Mouse (Mus musculus): ENCODE measurements around the gene Isoc2a.
A peak's percentile ranks its signal among the peaks of the same experiment; 100 is the strongest.

DNA sequence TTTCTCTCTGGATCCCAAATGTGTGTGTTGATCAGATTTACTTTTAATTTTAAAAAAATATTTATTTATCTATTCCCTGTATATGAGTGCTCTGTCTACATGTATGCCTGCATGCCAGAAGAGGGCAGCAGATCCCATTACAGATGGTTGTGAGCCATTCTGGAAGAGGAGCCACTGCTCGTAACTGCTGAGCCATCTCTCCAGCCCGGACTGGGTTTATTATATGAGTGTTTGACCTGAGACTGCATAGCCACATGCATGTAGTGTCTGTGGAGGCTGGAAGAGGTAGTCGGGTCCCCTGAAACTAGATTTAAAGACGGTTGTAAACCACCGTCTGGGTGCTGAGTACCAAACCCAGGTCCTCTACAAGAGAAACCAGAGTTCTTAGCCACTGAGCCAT lies 11.9 kb upstream of the Isoc2a start:
- TF ChIP-seq POLR2A (IDR thresholded peaks at IDR 0.05; ENCODE audit: insufficient read depth, low read depth, low read length) (no peak), CTCF (IDR thresholded peaks at IDR 0.05) (peak; percentile 74)
